Mouse (Mus musculus) heart, embryonic 10.5 days (tissue): ENCODE measurements at regions not wholly inside any gene's neighbourhood (a gene's known extent, or its start where the extent isn't known, plus 50 kb on each side); places are given as distances from the start of the nearest gene placed in this dataset.

Source experiments
- DNase-seq: peaks from one replicate; pipeline ENCODE4 v3.0.0-alpha.2; 2017; ENCODE audit warnings: low spot score
- H3K27ac ChIP-seq: fragments of 300-500 bp; sonication (generic); 2 replicates; pipeline ENCODE4 v1.5.1; 2016; ENCODE audit warnings: mild to moderate bottlenecking
- H3K27me3 ChIP-seq: fragments of 300-500 bp; sonication (generic); 2 replicates; pipeline ENCODE4 v1.6.1; 2016; ENCODE audit warnings: mild to moderate bottlenecking; ENCODE audit not compliant: poor library complexity, insufficient read depth, severe bottlenecking
- H3K36me3 ChIP-seq: fragments of 300-500 bp; sonication (generic); 2 replicates; pipeline ENCODE4 v1.6.1; 2016; ENCODE audit warnings: mild to moderate bottlenecking, moderate library complexity
- H3K4me1 ChIP-seq: fragments of 300-500 bp; sonication (generic); 2 replicates; pipeline ENCODE4 v1.6.1; 2016; ENCODE audit warnings: mild to moderate bottlenecking
- H3K4me3 ChIP-seq: fragments of 300-500 bp; sonication (generic); 2 replicates; pipeline ENCODE4 v1.5.1; 2016; ENCODE audit warnings: mild to moderate bottlenecking, moderate library complexity
- H3K9me3 ChIP-seq: fragments of 300-500 bp; sonication (generic); 2 replicates; pipeline ENCODE4 v1.6.1; 2016; ENCODE audit warnings: mild to moderate bottlenecking, moderate library complexity
- WGBS: fragments of 180-500 bp; shearing (Covaris S2); methylation state at CpG from one replicate; pipeline ENCODE4 v1.1.7; 2016; 5-methylcytosine and 5-hydroxymethylcytosine counted together

DNA sequence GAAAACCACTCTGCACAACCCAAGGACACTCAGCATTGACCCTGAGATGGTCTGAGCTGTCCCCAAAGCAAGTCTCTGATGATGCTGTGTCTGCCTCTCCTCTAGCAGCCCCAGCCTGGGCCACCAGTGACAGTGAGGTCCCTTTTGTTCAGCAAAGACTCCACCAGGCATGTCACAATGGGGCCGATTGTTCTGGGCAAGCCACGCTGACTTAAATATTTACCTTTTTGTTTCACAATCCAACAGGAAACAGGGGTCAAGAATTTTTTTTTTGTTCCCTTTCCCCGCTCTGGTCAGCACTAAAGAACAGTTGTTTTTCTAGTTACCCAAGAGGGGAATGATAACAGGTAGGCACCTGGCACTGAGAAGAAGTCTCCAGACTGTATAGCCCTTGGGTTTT lies 72.4 kb upstream of the Errfi1 start:
- no peaks in the 10 kb centered on the region for H3K36me3 ChIP-seq
- no peak overlapping the region for H3K4me3 ChIP-seq
- no peak for DNase-seq
- no peaks in the 10 kb centered on the region for H3K27me3 ChIP-seq
- H3K9me3 ChIP-seq: no peaks in the 10 kb centered on the region
- WGBS: 76% methylated on average over 3 of the region's 3 CpGs
- peaks cover 47% of the 10 kb centered on the region for H3K4me1 ChIP-seq
- H3K27ac ChIP-seq: peak overlapping the region; percentile 74

DNA sequence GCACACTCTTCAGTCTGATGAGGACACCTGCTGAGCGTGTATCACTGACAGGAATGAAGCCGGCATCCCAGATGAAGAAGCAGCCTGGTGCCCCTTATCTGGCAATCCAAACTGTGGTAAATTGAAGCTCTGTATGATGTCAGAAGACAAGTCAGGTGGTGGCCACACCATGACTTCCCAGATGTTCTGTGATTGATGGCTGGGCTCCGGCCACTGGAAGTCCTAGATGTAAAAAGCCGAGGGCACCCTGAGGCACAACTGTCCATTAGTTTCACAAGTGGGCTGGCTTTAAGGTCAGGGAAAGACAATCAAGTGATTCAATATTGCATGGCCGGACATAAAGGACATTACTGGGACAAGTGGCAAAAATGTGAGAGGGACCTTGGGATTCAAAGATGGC lies 74.4 kb upstream of the Errfi1 start:
- no peak overlapping the region for H3K4me3 ChIP-seq
- WGBS: 71% methylated on average over 5 of the region's 5 CpGs
- H3K27ac ChIP-seq: no peak overlapping the region
- H3K9me3 ChIP-seq: peaks cover under 1% of the 10 kb centered on the region; the same call in 1 of the 2 replicates
- no peaks in the 10 kb centered on the region for H3K27me3 ChIP-seq
- DNase-seq: no peak
- H3K4me1 ChIP-seq: peaks cover 42% of the 10 kb centered on the region
- no peaks in the 10 kb centered on the region for H3K36me3 ChIP-seq

DNA sequence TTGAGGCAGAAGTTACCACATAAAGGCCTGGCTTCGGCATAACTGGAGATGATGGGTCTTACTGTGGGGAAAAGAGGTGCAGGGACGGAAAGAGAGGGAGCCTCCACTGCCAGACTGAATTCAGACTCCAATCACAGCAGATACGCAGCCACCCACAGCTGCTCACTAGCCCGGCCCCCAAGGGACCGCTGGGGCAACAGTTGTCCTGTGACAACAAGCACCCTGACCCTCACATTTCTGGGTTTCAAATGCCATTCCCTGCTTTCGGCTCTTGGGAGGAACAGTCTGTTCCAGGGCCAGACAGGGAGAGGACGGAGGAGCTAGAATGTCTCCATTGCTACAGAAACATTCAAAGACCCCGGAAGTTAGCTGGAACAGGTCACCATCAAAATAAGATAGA lies 75.0 kb upstream of the Errfi1 start:
- Histone ChIP-seq H3K27ac (peak overlapping the region; percentile 67), H3K27me3 (no peaks in the 10 kb centered on the region), H3K36me3 (no peaks in the 10 kb centered on the region), H3K9me3 (peaks cover 3% of the 10 kb centered on the region), H3K4me3 (no peak overlapping the region; the same call in 1 of the 2 replicates), H3K4me1 (peaks cover 39% of the 10 kb centered on the region)
- 44% methylated on average over 8 of the region's 8 CpGs for WGBS
- no peak for DNase-seq

DNA sequence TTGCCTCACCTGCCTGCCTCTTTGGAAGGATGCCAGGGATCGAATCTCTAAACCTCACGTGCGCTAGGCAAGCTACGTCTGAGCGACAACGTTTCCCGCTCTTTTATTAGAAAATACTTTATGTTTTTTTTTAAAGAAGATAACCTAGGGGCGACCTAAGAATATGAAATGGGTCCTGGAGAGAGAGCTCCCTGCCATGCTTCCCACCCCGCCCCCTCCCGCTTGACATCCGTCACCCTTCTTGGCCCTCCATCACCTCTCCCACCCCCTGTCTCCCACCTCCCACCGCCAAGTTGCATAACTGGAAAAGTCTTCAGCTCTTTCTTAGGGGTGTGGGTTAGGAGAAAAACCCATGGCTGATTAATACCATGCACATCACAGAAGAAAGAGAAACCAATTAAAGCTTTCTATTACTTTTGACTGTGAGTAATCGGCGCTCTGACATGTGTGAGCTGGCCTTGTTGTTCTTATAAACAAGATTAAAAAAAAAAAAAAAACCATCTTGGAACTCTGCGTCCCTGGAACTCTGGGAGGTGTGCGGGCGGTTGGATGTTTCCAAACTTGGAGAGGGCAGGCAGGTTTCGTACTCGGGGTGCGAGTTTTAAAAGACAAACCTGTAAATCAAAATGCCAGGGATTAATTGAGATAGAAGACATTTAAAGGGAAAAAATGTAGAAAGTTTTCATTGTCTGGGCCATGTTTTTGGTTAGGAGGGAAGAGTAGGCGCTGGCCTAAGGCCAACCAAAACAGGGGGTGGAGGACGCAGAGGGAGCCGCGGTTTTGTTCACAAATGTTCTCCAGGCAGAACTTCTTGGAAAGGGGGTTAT lies 77.8 kb upstream of the Errfi1 start:
- H3K36me3 ChIP-seq: 0 out of 2 replicates have a peak, but pooled peaks cover 3% of the 10 kb centered on the region
- 79% methylated on average over 24 of the region's 24 CpGs for WGBS
- H3K4me1 ChIP-seq: peaks cover 25% of the 10 kb centered on the region
- no peak for DNase-seq
- H3K27ac ChIP-seq: no peak overlapping the region
- peaks cover 6% of the 10 kb centered on the region for H3K9me3 ChIP-seq
- H3K4me3 ChIP-seq: no peak overlapping the region
- no peaks in the 10 kb centered on the region for H3K27me3 ChIP-seq

DNA sequence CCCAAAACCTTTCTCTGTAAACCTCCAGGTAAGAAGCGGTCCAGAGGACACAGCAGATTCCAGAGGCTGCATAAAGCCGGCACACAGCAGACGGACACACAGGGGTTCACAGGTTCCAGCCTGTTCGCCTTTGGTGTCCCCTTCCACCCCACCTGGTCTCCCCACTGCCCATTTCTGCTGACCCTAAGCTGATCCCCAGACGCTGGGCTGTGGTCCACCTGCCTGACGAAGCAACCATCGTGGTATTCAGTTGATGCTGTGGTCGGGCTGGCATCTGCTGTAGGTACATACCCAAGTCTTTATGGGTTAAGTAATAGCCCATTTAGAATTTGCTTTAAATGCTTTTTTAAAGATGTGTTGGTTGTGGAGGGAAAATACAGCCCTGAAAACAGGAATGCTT lies 78.4 kb upstream of the Errfi1 start:
- H3K4me1 ChIP-seq: peaks cover 19% of the 10 kb centered on the region
- 95% methylated on average over 8 of the region's 8 CpGs for WGBS
- H3K36me3 ChIP-seq: 0 out of 2 replicates have a peak, but pooled peaks cover 3% of the 10 kb centered on the region
- H3K27me3 ChIP-seq: no peaks in the 10 kb centered on the region
- no peak overlapping the region for H3K4me3 ChIP-seq
- peaks cover 6% of the 10 kb centered on the region for H3K9me3 ChIP-seq
- no peak overlapping the region for H3K27ac ChIP-seq
- no peak for DNase-seq

DNA sequence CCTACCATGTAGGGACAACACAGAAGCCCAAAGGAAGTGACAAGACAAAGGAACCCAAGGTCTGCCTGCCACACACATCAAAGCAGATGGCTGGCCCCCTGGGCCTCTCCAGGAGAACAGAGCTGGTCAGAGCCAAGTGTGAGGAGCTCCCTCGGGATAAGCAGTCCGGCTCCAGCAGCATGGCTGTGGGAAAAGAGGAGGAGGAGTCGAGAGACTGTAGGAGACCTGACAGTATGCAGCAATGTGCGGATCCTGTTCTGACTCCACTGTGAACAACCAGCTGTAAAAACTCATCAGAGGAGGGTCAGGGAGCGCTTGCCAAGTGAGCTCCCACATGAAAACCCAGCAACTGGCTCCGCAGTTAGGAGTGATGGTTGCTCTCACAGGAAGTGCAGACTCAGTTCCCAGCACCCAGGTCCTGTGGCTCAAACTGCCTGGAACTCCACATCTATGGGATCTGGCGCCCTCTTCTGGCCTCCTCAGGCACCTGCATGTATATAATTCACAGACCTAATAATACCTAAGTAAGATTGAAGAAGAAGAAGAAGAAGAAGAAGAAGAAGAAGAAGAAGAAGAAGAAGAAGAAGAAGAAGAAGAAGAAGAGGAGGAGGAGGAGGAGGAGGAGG lies 79.3 kb upstream of the Errfi1 start:
- no peak for DNase-seq
- no peak overlapping the region for H3K4me3 ChIP-seq
- H3K27me3 ChIP-seq: no peaks in the 10 kb centered on the region
- WGBS: 86% methylated on average over 7 of the region's 7 CpGs
- H3K27ac ChIP-seq: no peak overlapping the region; the same call in 1 of the 2 replicates
- peaks cover 6% of the 10 kb centered on the region for H3K9me3 ChIP-seq
- H3K4me1 ChIP-seq: peaks cover 18% of the 10 kb centered on the region
- H3K36me3 ChIP-seq: 0 out of 2 replicates have a peak, but pooled peaks cover 3% of the 10 kb centered on the region

DNA sequence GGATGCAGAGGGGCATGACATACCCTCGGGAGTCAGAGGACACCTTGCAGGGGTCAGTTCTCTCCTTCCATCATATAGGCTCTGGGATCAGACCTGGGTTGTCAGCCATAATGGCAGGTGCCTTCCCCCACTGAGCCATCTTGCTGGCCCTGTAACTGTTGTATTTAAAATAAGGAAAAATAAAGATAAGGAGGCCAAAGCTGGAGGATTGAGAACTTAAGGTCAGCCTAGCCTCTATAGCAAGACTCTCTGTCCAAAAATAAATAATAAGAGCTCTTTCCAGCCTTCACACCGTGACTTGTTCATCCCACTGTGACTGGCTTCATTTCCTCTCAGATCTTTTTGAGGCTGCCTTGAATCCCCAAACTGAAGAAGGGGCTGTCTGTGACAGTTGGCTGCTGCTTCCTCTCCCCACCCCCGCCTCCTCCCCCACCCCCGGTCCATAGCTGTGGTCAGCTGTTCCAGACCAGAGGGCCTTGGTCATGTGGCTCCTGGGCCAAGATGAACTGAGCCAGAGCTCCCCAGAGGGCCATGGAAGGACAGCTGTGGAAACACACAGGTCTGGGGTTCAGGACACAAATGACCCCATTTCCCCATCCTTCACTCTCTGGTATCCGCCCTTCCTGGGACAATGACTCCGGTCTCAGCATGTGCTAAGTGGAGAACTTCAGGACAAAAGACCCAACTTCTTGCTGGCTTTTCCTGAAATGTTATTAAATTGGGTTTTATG lies 81.6 kb upstream of the Errfi1 start:
- H3K4me1 ChIP-seq: peaks cover 14% of the 10 kb centered on the region
- 78% methylated on average over 6 of the region's 6 CpGs for WGBS
- H3K36me3 ChIP-seq: 0 out of 2 replicates have a peak, but pooled peaks cover 3% of the 10 kb centered on the region
- peak overlapping the region; percentile 29; the same call in 1 of the 2 replicates for H3K27ac ChIP-seq
- H3K4me3 ChIP-seq: no peak overlapping the region
- H3K27me3 ChIP-seq: no peaks in the 10 kb centered on the region
- DNase-seq: no peak
- peaks cover 6% of the 10 kb centered on the region for H3K9me3 ChIP-seq

DNA sequence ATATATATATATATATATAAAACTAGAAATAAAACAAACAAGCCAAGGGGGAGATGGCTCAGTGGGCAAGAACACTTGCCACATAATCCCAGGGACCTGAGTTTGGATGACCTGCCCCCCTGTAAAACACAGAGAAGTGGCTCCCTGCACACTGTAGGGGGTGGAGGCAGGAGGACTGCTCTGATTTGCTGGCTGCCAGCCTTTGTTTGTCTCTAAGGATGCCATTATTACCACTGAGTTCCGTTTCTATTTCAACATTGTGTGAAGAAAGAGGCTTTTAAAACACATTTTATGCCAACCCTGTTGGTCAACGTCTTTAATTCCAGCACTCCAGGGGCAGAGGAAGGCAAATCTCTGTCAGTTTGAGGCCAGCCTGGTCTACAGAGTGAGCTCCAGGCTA lies 82.2 kb upstream of the Errfi1 start:
- Histone ChIP-seq H3K27me3 (no peaks in the 10 kb centered on the region), H3K9me3 (peaks cover 6% of the 10 kb centered on the region), H3K4me1 (peaks cover 18% of the 10 kb centered on the region), H3K4me3 (no peak overlapping the region), H3K27ac (no peak overlapping the region), H3K36me3 (0 out of 2 replicates have a peak, but pooled peaks cover 3% of the 10 kb centered on the region)
- DNase-seq: no peak
- WGBS: 65% methylated on average over 2 of the region's 2 CpGs

DNA sequence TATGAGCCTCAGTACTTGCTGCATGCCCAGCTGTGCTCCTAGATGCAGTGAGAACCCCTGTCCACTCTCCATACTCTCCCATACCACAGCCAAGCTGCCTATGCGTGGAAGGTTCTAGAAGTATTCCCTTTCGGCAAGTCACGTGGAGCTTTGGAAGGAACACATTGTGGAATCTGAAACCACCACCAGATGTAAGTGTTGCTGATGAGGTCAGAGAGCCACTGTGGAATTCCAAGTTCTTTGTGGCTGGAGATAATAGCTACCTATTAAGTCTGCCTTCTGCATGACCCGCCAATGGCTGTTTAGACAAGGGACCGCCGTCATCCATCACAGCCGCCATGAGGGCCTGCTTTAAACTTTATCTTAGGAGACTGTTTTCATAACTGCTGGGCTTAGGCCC lies 84.7 kb upstream of the Errfi1 start:
- Histone ChIP-seq H3K9me3 (peaks cover 3% of the 10 kb centered on the region), H3K27ac (peak overlapping the region; percentile 59; the same call in 1 of the 2 replicates), H3K4me1 (peaks cover 22% of the 10 kb centered on the region), H3K36me3 (0 out of 2 replicates have a peak, but pooled peaks cover 3% of the 10 kb centered on the region), H3K27me3 (no peaks in the 10 kb centered on the region), H3K4me3 (no peak overlapping the region)
- WGBS: 45% methylated on average over 7 of the region's 7 CpGs
- no peak for DNase-seq

DNA sequence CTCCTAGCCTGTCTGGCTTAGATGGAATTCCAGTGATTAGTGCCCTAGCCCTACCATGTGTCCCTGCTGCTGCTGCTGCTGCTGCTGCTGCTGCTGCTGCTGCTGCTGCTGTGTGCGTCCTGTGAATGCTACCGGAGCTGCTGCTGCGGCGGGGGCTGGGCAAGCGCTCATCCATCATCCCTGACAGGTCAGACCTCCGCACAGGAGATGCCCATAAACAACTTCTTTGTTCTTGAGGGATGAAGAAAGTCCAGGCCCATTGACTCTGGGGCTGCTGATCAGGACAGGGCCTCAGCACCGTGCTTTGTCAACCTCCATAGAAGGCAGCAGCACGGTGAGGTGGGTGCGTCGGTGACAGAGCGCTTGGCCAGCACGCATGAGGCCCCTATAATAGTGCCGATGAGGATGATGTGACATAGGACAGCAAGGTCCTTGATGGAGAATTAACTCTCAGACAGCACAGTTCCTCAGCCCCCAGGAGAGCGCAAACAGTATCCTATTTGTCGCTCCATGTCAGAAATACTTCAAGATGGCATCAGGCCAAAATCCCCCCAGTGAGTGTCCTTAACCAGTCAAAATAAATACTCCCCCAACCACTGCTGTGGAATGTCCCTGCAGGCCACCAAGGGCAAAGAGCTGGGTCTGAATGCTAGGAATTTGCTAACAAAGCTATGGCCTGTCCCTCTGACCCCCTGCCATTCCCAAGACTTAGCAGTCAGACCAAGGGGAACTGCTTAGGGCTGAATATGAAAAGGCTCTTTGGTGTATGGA lies 95.1 kb upstream of the Errfi1 start:
- no peaks in the 10 kb centered on the region for H3K9me3 ChIP-seq
- no peak for DNase-seq
- 10% methylated on average over 15 of the region's 15 CpGs for WGBS
- H3K27me3 ChIP-seq: no peaks in the 10 kb centered on the region
- H3K4me1 ChIP-seq: peaks cover 30% of the 10 kb centered on the region
- peaks cover 4% of the 10 kb centered on the region; the same call in 1 of the 2 replicates for H3K36me3 ChIP-seq
- peak overlapping the region; percentile 84 for H3K27ac ChIP-seq
- peak overlapping the region; percentile 37 for H3K4me3 ChIP-seq

DNA sequence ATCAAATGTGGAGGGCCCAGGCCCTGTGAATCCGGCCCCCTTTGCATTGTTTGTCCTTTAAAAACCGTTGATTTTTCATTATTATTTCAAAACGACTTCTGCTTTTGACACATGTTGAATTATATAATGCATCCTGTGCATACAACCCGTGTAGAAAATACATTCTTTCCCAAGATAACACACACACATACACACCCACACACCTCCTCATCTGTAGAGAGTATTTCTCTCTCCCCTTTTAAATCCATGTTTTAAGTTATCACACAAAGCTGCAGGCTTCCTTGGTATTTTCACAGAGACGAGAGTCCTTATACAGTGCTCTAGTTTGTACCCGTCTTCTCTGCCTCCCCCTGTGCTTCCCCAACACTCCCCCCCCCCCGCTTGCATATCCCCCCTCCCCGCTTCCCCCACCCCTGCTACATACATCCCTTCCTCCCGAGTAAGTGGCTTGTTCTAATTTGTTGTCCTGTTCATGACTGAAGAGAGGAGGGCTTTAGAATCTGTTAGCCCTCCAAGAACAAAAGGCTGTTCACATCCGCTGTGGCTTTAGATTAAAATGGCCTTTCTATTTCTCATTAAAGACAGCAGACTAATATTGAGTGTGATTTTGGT lies 95.8 kb upstream of the Errfi1 start:
- Histone ChIP-seq H3K4me1 (peaks cover 35% of the 10 kb centered on the region), H3K27ac (peak overlapping the region; percentile 84), H3K27me3 (no peaks in the 10 kb centered on the region), H3K9me3 (no peaks in the 10 kb centered on the region), H3K36me3 (peaks cover 4% of the 10 kb centered on the region; the same call in 1 of the 2 replicates), H3K4me3 (peak overlapping the region; percentile 37; the same call in 1 of the 2 replicates)
- WGBS: 45% methylated on average over 10 of the region's 10 CpGs
- DNase-seq: no peak

DNA sequence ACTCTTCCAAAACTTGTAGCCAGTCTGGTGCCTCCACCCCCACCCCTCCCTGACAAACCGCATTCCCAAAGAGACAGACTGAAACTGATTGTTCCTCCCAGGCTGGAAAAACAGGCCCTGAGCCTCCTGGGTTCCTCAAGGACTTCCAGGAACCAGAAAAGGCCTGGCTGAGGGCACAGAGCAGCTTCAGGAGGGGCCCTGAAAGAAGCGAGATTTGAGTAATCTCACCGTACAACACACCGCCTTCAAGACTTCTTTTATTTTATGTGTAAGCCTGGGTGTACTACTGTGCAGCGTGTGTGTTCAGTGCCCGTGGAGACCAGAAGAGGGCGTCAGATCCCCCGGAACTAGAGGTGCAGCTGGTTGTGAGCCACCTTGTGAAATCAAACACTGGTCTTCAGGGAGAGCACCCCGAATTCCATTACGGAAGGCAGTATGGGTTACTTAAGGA lies 96.4 kb upstream of the Errfi1 start:
- no peak overlapping the region for H3K4me3 ChIP-seq
- peak overlapping the region; percentile 84 for H3K27ac ChIP-seq
- WGBS: 72% methylated on average over 10 of the region's 10 CpGs
- H3K27me3 ChIP-seq: no peaks in the 10 kb centered on the region
- no peak for DNase-seq
- no peaks in the 10 kb centered on the region for H3K9me3 ChIP-seq
- H3K4me1 ChIP-seq: peaks cover 35% of the 10 kb centered on the region
- peaks cover 4% of the 10 kb centered on the region; the same call in 1 of the 2 replicates for H3K36me3 ChIP-seq
